Mouse (Mus musculus) spleen, postnatal 4 days (tissue): ENCODE measurements around the gene Nrxn1.

Source experiments
- DNase-seq, 2 experiments: peaks; one replicate each; pipeline ENCODE4 v3.0.0; 2022; ENCODE audit warnings: low spot score in 2 of 2

The Nrxn1 gene

DNA sequence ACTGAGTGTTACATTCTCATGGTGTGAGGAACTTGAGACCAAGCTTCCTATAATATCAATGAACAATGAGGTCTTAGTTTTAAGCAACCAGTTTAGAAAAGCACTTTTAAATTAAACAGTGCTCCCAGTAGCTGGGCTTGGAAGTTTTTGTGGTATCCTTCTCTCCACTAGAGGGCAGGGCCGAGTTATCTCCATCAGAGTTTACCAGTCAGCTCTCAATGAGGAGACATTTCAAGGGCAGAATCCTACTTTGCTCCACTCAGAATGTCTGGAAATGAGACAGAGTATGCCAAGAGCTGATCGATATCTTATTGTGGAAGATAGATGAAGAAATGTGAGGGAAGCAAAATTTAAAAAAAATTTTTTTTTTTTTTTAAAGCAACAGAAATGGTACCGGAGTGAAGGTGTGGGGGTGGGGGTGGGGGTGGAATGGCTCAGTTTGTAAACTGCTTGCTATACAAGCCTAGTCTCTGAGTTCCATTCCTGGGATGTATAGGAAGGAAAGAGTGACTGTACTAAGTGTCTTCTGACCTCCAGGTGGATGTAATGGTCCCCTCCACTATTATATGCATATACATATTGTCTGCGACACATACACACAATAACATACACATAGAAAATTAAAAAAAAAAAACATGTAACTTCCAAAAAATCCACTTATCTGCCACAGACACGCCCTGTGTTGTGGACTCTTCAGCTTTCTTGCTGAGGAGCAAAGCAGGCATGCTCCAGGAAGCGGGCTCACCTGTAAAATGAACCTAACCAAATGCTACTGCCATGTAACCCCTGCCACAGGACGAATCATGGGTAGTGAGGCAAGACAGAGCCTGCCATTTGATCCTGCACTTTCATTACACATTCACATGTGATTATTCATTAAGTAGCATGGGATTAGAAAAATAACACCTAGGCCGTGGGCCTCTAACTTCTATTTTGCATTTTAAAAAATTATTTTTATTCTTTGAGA lies 283.4 kb downstream of the Nrxn1 start:
- DNase-seq, result no peak

DNA sequence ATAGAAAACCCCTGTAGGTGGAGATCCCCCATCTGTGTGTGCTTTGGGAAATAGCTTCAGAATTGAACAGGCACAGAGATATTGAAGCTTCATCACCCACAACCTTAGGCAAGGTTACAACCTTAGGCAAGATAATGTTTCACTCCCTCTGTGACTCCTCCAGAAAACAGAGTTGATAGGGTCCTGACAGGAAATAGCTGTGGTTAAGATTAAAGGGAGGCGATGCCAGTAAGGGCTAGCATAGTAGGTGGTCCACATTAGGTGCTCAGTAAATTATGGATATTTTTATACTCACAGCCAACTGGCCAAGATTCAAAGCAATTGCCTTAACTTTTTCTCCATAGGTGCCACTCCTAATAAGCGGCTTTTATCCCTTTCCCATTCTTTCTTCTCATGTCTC lies 284.6 kb downstream of the Nrxn1 start:
- DNase-seq, result no peak

DNA sequence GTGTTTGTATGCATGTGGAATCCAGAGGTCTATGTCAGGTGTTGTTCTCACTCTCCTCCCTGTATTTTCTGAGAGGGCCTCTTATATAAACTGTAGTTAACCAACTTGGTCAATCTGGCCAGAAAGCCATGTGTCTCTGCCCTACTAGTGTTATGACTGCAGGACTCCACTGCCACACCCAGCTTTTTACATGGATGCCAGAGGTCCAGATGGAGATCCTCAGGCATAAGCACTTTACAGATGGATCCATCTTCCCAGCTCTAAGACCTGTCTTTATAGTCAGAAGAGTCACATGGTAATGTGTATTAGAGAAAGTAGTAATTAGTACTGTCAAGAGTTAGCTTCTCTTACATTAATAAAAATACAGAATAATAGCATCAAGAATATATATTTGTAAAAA lies 285.7 kb downstream of the Nrxn1 start:
- no peak for DNase-seq

DNA sequence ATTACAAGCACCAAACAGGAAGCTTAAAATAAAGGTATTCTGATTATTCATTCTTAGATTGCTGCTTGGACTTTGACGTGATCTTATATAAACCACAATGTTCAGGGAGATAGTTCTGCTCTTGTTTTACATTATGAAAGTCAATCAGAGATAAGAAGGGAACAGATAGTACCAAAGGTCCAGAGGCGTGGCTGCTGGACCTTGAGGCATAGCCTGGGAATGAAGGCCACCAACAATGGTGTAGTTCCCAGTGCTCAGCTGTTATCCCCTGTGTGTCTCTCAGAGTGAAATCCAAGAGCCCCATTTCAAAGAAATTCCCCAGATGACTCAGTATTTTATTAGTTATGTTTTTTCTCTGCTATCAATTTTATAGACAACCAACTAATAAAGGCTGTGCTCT lies 294.2 kb downstream of the Nrxn1 start:
- DNase-seq, result no peak

DNA sequence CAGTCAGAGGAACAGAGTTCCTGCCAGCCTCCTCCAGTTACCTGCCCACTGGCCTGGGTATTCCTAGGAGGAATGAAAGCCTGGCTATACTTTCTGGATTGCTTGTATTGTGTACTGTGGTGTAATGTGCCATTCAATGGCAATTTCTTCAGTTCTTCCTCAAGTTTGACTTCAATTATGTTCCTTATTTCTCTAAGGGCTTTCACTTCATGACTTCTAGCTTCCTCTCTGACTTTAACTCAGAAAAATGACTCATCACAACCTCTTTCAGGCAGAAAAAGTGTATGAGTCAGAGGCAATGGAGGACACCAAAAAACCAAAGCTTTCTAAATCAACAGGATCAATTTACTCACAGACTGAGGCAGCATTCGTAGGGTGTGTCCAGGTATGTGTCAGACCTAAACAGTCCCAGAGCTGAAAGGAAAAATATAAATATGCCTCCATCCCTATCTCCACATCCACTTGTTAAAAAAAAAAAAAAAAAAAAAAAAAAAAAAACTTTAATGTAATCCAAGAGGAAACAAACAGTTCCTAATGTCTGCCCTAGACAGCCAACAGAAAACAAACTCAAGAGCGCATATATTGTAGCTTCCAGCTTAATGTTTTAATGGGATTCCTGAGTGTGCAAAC lies 295.1 kb downstream of the Nrxn1 start:
- no peak for DNase-seq

DNA sequence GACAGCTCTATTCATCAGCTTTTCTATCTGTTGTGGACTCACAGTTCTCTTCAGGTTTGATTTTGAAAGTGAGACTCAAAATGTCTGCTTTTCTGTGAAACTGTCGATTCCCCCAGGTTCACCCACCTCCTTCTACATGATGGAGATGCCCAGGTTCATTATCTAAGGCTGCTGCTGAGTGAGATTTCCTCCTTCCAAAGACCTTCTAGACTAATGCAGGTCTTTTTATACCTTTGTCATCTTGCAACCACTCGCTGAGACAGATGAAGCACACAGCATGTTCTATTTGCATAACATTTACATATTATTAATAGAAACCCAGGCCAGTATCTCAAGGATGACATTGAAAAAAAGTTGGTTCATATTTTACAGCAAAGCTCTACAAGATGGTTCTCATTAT lies 295.9 kb downstream of the Nrxn1 start:
- no peak for DNase-seq

DNA sequence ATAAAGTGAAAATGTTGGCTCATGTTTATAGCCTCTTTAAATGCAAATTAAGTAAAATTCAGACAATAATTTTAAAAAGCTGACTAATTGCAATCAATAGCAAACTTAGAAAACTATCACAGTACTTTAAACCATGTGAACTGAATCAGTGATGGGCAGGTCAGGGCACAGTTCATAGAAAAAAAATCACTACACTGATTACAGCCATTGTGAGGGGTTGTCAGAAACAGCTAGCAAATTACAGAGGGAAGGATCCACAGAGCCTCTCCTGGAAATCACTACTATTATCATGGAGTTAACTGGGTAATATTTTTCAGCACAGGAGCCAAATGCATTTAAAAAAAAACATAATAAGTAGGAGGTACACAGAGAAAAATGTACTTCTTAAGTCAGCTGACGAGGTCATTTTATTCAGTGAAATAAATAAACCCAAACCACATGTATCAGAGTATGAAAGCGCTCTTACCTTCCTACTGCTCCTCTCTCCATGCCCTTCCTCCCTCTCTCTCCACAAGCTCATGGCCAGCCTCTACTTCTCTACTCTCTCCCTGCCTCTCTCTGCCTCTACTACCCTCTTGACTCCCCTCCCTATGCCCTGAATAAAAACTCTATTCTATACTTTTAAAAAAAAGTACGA lies 304.3 kb downstream of the Nrxn1 start:
- DNase-seq, result no peak

DNA sequence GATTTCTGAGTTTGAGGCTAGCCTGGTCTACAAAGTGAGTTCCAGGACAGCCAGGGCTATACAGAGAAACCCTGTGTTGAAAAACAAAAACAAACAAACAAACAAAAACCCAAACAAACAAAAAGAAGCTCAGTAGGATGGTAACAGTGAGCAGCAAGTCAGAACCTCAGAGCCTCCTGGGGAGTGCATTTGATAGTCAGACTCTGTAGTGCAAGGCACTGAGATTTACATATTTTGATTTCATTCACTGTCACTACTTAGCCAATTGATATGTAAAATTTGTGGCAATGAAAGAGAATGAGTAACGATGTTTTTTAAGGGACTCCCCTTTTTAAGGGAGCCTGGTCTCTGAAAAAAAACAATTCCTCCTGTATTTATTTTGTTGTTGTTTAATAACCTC lies 304.8 kb downstream of the Nrxn1 start:
- no peak for DNase-seq

DNA sequence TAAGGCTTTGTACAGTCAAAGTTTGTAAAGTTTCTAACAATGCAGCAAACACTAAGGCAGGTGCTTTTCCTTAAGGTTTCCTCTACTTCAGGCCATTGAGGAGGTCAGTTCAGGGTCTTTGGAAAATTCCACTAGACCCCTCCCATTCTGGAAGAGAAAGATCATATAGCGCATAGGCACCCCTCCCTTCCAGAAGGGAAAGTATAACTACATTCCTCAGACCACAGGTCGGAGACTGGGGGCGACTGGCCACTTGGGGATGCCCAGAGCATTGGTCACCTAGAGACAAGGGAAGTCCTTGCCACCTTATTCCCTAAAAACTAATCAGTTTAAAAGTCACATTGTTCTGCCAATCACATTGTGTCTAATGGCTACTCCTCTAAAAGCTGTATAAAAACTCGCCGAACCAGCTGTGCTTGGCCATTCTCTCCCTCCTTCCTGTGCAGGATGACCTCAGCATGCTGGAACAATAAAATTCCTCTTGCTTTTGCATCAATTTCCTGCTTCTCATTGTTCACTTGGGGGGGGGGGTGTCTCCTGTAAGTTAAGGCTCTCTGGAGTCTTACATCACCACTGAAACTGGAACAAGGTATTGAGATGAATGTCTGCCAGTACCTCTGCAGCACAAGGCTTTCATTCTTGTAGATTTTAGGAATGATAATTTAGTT lies 305.6 kb downstream of the Nrxn1 start:
- DNase-seq, result no peak

DNA sequence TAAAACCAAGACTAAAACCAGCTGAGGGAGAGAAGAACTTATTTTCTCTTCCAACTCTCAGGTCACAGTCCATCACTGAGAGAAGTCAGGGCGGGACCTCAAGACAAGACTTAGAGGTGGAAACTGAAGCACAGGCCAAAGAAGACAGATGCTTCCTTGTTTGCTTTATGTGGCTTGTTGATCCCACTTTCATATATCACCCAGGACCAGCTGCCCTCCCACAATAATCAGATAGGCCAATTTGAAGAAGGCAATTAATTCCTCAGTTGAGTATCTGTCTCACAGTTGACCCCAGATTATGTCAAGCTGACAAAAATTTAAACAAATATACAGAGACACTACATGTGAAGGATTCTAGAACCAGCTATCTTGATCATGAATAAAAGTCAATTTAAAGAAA lies 312.4 kb downstream of the Nrxn1 start:
- DNase-seq, result no peak

DNA sequence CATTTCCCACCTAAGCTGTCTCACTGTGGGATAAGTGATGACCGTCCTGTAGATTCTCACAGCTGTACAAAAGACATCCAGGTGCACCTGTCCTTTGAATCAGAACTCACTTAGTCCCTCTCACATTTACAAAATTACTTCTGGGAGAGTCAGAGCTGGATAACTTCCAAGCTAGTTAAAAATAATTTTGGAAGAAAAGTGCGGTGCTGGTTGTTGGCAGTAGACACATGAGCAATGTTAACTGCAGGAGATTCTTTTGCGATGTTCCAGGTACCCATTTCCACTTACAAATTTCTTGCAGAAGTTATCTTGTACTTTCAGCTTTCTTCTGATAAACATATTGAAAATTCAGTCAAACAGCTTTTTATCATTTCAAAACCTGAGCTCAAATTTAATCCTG lies 317.5 kb downstream of the Nrxn1 start:
- no peak for DNase-seq

DNA sequence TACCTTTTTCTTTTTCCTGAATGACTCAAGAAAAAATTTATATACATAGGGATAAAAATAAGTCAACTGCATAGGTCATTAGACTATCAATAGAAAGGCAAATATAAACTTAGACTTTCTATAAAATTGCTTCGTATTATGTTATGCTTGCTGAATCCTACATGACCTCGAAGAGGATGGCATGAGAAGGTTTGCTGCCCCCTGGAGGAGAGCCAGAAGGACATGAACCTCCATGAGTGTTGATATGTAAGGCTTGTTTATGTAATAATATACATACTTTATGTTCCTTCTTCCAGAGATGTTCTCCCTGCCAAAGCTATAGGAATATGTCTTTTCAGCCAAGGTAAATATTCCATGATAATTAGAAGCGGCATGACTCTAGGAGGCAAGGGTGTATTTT lies 319.6 kb downstream of the Nrxn1 start:
- DNase-seq, result no peak

DNA sequence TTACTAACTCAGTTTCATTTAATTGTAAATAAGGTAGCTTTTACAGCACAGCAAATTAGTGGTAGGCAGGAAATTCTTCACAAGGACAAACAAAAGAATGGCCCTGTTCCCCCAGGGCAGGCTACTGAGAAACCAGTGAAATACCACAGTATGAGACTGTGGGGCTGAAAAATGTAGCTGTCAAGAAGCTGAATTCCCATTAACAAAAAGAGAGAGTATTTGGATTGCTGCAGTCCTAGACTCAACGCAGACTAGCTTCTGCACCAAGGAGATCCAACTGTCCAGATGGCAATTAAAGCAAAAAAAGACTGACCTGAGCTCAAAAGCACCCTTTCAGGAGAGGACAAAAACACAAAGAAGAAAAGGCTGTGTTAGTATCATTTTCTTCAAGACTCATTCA lies 324.7 kb downstream of the Nrxn1 start:
- DNase-seq, result no peak

DNA sequence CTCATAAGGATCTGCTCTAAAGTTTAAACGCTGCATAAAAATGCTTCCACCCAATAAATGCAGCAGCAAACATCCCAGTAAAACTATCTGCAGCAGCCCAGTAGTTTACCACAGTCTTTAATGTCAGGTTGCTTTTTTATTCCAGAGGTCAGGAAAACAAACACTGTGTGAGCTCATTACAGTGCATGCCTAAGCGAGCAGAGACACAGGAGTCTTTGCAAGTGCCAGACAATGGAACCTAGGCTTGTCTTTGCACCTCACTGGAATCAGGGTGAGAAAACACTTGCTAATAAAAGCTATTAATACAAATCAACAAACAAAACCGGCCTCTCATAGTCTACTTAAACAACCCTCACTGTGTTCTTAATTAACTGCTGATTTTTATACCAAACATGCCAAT lies 365.7 kb downstream of the Nrxn1 start:
- no peak for DNase-seq

DNA sequence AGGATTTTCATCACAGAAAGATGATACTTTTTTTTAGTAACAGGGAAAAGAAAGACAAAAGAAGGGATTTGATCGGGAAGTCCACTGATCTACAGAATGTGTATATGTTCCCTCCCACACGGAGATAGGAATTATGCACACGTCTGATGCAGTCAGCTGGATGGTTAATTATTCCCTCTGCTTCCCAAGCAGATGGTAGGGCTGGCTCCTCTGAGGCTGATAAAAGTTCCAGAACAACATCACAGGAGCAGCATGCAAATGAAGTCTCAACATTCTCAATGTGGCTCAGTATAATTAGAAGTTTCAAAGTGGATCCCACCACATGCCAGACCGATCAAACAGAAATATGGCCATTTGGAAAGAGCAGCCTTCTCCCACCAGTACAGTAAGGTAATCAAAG lies 388.1 kb downstream of the Nrxn1 start:
- no peak for DNase-seq

DNA sequence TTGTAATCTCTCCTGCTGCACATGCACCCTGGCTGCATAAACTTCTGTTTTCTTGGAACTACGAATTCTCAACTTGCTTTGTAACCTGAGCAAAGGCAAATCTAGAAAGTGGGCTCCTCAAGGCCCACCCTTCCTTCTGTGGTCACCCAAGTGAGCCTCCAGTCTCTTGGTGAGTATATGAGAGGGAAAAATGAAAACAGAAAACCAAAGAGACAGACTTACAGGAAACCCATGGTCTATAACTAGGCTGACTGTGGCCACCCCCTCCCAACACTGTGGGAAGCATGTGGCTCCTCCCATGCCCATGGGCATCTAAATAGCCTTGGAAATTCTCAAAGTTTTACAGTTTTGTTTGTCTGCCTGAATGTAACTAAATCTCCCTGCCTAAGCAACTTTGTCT lies 390.2 kb downstream of the Nrxn1 start:
- no peak for DNase-seq

DNA sequence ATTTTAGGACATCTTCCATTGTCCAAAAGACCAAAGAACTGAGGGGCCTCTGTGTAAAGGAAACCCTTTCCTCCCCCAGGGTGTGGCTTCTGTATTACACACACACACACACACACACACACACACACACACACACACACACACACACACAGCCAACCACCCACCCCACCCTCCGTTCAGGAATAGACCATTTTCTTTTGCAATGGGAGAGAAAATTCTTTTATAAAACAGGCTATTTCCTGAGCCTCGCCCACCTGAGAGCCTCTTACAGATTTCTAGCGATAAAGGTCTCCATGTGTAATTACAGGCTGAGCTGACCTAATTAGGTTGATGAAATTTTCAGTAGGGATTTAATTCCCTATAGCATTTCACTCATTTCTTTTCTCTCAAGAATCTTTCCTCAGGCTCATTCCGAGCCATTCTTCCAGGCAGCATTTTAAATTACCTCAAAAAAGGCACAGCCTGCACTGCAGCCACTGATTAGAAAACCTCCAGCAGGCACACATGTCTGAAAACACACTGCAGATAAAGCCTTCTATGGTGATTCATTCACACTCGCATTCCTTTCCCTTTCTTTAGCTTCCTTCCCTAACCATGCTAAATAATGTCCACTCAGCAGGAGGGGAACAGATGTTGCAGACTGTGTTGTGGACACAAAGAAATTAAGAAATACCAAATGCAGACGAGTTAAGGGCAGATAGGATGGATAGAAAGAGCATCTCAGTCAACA lies 396.6 kb downstream of the Nrxn1 start:
- DNase-seq, result no peak

DNA sequence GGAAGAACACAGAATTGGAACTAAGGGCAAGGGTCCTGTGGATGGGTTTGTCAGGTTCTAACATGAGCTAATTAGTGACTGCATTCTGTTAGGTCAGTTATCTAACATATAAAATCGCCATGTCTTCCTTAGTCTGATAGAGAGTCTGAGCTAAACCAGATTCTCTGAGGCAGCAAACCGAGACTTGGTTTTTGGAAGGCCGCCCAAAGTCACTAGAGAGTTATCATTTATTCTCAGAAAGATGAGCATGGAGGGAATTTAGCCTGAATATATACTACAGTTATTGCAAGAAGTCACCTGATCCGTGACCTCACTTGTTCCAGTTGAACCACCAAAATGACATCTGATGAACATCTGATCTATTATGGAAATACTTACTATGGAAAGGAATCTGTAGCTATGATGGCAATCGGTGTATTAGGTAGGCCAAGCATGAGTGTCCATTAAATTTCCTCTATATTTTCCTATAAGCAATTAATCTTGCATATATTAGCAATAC lies 397.7 kb downstream of the Nrxn1 start:
- no peak for DNase-seq

DNA sequence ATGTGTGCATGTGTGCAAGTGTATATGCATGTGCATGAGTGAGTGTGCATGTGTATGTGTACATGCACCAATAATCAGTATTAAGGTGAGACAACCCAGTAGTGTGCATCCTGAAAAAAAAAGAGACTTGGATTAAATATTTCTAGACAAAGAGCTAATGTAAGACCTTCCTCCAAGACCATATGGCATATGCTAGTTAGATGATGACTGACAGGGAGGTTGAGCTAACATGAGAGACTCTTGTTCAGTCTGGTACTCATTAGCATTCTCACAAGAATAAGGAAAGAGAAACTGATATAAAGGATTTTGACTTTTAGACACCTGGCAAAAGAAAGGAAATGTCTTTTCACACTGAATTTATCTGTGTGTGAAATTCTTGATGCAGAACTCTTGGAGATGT lies 408.7 kb downstream of the Nrxn1 start:
- no peak for DNase-seq

DNA sequence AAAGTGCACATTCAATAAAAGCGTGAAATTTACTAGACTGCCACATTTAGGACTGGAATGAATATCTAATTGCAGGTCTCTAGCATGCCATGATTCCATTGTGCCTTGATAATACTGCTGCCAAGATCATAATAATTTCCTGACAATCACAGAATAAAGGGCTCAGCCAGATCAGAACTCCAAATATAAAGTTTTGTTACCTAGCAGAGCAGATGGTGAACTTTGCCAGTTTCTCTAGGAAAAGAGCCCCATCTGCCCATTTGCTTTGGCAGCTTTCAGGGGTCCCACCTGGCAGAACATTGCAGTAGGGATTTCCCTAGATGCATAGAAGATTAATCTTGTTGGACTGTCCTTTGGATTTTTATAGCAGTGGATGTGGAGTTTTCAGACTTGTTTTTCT lies 411.9 kb downstream of the Nrxn1 start:
- no peak for DNase-seq

DNA sequence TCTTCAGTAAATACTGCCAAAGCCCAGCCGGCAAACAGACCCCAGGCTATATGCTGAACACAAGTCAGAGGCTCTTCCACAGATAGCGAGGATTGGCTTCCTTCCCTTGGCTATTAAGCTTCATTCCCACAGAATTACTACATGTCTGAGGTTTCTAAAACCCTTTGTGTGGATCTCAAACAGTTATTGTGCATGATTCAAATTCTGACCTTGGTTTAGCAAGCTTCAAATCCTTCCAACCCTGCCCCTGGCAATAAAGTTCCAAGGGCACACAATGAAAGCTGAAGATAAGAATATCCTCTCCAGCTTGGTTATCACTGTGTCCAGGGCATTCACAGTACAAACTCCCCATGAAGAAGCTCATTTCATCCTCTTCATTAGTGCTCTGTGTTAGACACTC lies 416.2 kb downstream of the Nrxn1 start:
- no peak for DNase-seq

DNA sequence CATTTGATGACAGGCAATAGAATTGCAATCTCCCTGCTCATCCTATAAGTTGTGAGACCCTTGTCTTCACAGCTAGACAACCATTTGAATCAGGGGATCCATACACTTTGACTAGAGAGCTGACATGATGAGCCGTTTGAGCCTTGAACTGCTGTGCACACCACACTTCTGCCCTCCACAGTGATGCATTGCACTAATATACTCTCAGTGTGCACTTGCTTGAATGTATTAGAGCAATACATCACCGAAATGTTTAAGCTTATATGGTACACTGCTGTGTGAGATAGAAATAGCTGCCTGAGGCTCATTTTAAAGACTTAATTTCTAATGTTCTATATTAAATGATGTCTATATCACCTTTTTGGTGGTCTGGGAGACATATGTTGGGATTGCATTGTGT lies 430.6 kb downstream of the Nrxn1 start:
- no peak for DNase-seq
